Mouse (Mus musculus) myocyte (in vitro differentiated cells): ENCODE data around the gene Snrk.

Experiments
- POLR2A ChIP-seq: IDR thresholded peaks from one replicate; pipeline ENCODE4 v1.6.1; 2011; ENCODE audit warnings: low read depth, mild to moderate bottlenecking, control low read depth, moderate library complexity; ENCODE audit not compliant: insufficient read length
- TCF3 ChIP-seq: IDR thresholded peaks from one replicate; pipeline ENCODE4 v1.6.1; 2011; ENCODE audit warnings: low read depth, control low read depth; ENCODE audit not compliant: insufficient read length

DNA sequence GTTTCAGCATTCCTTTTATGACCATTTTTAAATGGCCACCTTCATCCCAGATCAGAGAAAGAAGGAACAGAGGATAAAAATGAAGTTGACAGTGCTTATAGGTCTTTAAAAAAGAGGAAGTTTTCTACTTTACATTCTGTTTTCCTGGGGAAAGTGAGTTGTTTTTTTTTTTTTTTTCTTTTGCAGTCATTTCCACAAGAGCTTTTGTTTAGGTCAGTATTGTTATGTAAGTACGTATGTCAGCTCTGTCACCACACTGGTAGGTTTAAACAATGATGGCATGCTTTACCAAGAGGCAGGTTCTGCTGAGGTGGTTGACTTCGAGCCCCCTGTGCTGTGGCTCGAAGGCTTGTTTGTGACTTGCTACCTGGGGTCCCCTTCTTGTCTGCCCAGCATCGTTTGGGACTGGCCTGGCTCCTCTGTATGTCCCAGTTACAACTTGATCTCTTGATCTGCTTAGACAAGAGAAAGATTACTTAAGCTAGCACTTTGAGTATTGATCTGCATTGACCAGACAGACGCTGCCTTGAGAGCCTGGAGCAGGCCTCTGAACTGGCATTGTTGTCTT lies 8.7 kb downstream of the Snrk start:
- no peak for TF ChIP-seq POLR2A
- no peak for TF ChIP-seq TCF3
